ENCODE assay signal across 17 mouse cellular contexts in genomic region chr3:102099242-102099641, GRCm38 (mm10). TPM values are rescaled to one million over a fixed set of nuclear protein-coding genes. Genes with fewer than 3 reads are reported as not detected.
DNase-seq lines count a peak whose midpoint lies in the region; ATAC-seq and TF ChIP-seq lines count a peak whose summit lies in the region.
"Had no signal": no experiment of that assay in that cellular context is flagged by ENCODE, and none has a peak within 500 bp of the region (broad histone marks: within the 10 kb centered on the region; RNA-seq: fewer than 3 reads in every experiment).

No protein-coding gene starts in this region.

- WGBS in lung, embryonic 14.5 days, result 28% methylated on average over 9 of the region's 10 CpGs
- WGBS in heart, embryonic 16.5 days, result 28% methylated on average over 9 of the region's 10 CpGs

- intact Hi-C loops in gastrocnemius, postnatal 14 days (cut with DNase I; ENCODE audit: low total_unique reads), result no loop called here

- DNase-seq in lung, embryonic 14.5 days, result peak; percentile 52
- DNase-seq in lung, postnatal 10 days, result no peak
- peak; percentile 56 for DNase-seq in gastrocnemius, postnatal 14 days
- no peak for DNase-seq in right cerebral cortex, postnatal 25 days
- DNase-seq in thymus, postnatal 10 days (ENCODE audit: low spot score in 2 of 2), result no peak
- DNase-seq in B cell, adult 2 months, result no peak
- DNase-seq: cerebellum, adult 11 months; forebrain, postnatal 0 days; kidney, adult 9 months; lung, postnatal 36 days; right cerebral cortex, postnatal 14 days had no signal

- no peak for TF ChIP-seq POLR2A in myocyte (IDR thresholded peaks at IDR 0.05; ENCODE audit: insufficient read length, low read depth)

- H3K27me3 ChIP-seq in lung, embryonic 14.5 days (ENCODE audit: insufficient read depth, low read length), result no peaks in the 10 kb centered on the region
- H3K27me3 ChIP-seq in heart, embryonic 16.5 days (ENCODE audit: control insufficient read depth, insufficient read depth, low read length), result no peaks in the 10 kb centered on the region
- no peaks in the 10 kb centered on the region for H3K27me3 ChIP-seq in myocyte (ENCODE audit: control insufficient read depth, insufficient read depth, insufficient read length)
- H3K27me3 ChIP-seq: CH12.LX; hindbrain, embryonic 13.5 days; stomach, embryonic 15.5 days had no signal

- peak; percentile 60; the same call in 1 of the 2 replicates for ATAC-seq in lung, embryonic 14.5 days (ENCODE audit: insufficient read depth)
- ATAC-seq in heart, embryonic 16.5 days (replicated peaks; ENCODE audit: extremely low read depth, insufficient read depth, low FRiP score), result peak; percentile 88
- ATAC-seq: forebrain, postnatal 0 days had no signal

- H3K79me2 ChIP-seq in myocyte (ENCODE audit: control insufficient read depth, insufficient read depth), result no peaks in the 10 kb centered on the region

- no peak overlapping the region for H3ac ChIP-seq in myocyte (ENCODE audit: control insufficient read depth, insufficient read length)

- H3K4me2 ChIP-seq in lung, embryonic 14.5 days, result no peak overlapping the region
- peak overlapping the region; percentile 38 for H3K4me2 ChIP-seq in heart, embryonic 16.5 days (ENCODE audit: low read depth, low read length)
- no peak overlapping the region for H3K4me2 ChIP-seq in myocyte (ENCODE audit: low read depth)
- H3K4me2 ChIP-seq: hindbrain, embryonic 13.5 days; stomach, embryonic 15.5 days had no signal

- no peak overlapping the region for H3K27ac ChIP-seq in lung, embryonic 14.5 days (ENCODE audit: low read depth)
- H3K27ac ChIP-seq in heart, embryonic 16.5 days (ENCODE audit: low read length), result peak overlapping the region; percentile 97
- H3K27ac ChIP-seq: hindbrain, embryonic 13.5 days; stomach, embryonic 15.5 days had no signal

- H3K4me1 ChIP-seq in lung, embryonic 14.5 days (ENCODE audit: insufficient read depth), result no peaks in the 10 kb centered on the region
- H3K4me1 ChIP-seq in heart, embryonic 16.5 days (ENCODE audit: control insufficient read depth, insufficient read depth, low read length), result peaks cover 36% of the 10 kb centered on the region
- H3K4me1 ChIP-seq: stomach, embryonic 15.5 days had no signal

- H3K9me3 ChIP-seq in lung, embryonic 14.5 days (ENCODE audit: low read depth, low read length), result no peaks in the 10 kb centered on the region
- no peaks in the 10 kb centered on the region for H3K9me3 ChIP-seq in heart, embryonic 16.5 days (replicated peaks; ENCODE audit: control insufficient read depth, low read length)
- H3K9me3 ChIP-seq: hindbrain, embryonic 13.5 days; stomach, embryonic 15.5 days had no signal

- no peaks in the 10 kb centered on the region for H3K36me3 ChIP-seq in lung, embryonic 14.5 days (ENCODE audit: insufficient read depth)
- H3K36me3 ChIP-seq in heart, embryonic 16.5 days (ENCODE audit: control insufficient read depth, insufficient read depth), result peaks cover 3% of the 10 kb centered on the region; the same call in 1 of the 2 replicates
- no peaks in the 10 kb centered on the region for H3K36me3 ChIP-seq in myocyte (ENCODE audit: control insufficient read depth, insufficient read depth)
- H3K36me3 ChIP-seq: hindbrain, embryonic 13.5 days; stomach, embryonic 15.5 days had no signal

- H3K9ac ChIP-seq in lung, embryonic 14.5 days, result no peak overlapping the region
- peak overlapping the region; percentile 45 for H3K9ac ChIP-seq in heart, embryonic 16.5 days (ENCODE audit: low read length)
- H3K9ac ChIP-seq: forebrain, postnatal 0 days; hindbrain, embryonic 13.5 days; stomach, embryonic 15.5 days had no signal

- H3K4me3 ChIP-seq in lung, embryonic 14.5 days (ENCODE audit: low read depth, low read length), result no peak overlapping the region
- H3K4me3 ChIP-seq in heart, embryonic 16.5 days (ENCODE audit: low read length), result 0 out of 2 replicates have a peak overlapping the region, but pooled peaks have one; percentile 9
- H3K4me3 ChIP-seq in myocyte, result no peak overlapping the region
- H3K4me3 ChIP-seq: hindbrain, embryonic 13.5 days; stomach, embryonic 15.5 days had no signal

- TF ChIP-seq CTCF in lung, embryonic 14.5 days (IDR thresholded peaks at IDR 0.05; ENCODE audit: low read depth), result no peak

TF ChIP-seq in myocyte, 11 proteins besides CTCF, POLR2A, EP300 and RAD21:
- peak in 2 of 3 experiments; percentile 14 to 53 for TF ChIP-seq MYOD1 (IDR thresholded peaks at IDR 0.05; ENCODE audit: control insufficient read depth in 1 of 3, insufficient read length in 2 of 3, low read depth in 2 of 3)
- no peak for TF ChIP-seq USF1 (IDR thresholded peaks at IDR 0.05; ENCODE audit: low read depth)
- no peak for TF ChIP-seq SRF (IDR thresholded peaks at IDR 0.05; ENCODE audit: control insufficient read depth, insufficient read length, low read depth)
- TF ChIP-seq REST (IDR thresholded peaks at IDR 0.05; ENCODE audit: insufficient read depth, insufficient read length), result no peak
- no peak for TF ChIP-seq POLR2AphosphoS2 (IDR thresholded peaks at IDR 0.05; ENCODE audit: insufficient read length, low read depth)
- peak; percentile 34 for TF ChIP-seq TCF12 (IDR thresholded peaks at IDR 0.05; ENCODE audit: insufficient read depth, poor library complexity, severe bottlenecking)
- no peak for TF ChIP-seq E2F4 (IDR thresholded peaks at IDR 0.05; ENCODE audit: insufficient read depth)
- TF ChIP-seq CEBPB (IDR thresholded peaks at IDR 0.05; ENCODE audit: insufficient read depth, poor library complexity, severe bottlenecking), result no peak
- peak; percentile 10 for TF ChIP-seq TCF3 (IDR thresholded peaks at IDR 0.05; ENCODE audit: insufficient read length, low read depth)
- no peak for TF ChIP-seq MAX (IDR thresholded peaks at IDR 0.05; ENCODE audit: low read depth)
- peak in 2 of 3 experiments; percentile 6 to 78 for TF ChIP-seq MYOG (IDR thresholded peaks at IDR 0.05; ENCODE audit: control insufficient read depth in 1 of 3, insufficient read depth in 1 of 3, insufficient read length in 2 of 3, low read depth in 2 of 3)
TF ChIP-seq in myocyte: peak in this region for 4.

RNA-seq across cellular contexts. Expression of gene Casq2, which starts 13.0 kb away (rescaled TPM):
- 0.43 and 3.6 TPM in 2 replicates for polyA plus RNA-seq in lung, embryonic 14.5 days (2014; fragmentation: Nextera tagmentation; extraction: Ambion mirVana)
- total RNA-seq in gastrocnemius, postnatal 14 days (2021), result 100 to 1,000 TPM; 116 to 133 TPM
- polyA plus RNA-seq in heart, embryonic 16.5 days (2015; fragmentation: Nextera tagmentation; extraction: Ambion mirVana), result 635 and 703 TPM in 2 replicates
- 482 TPM for polyA plus RNA-seq in myocyte (2012; fragmentation: generic; extraction: Trizol)
- total RNA-seq: CH12.LX had no signal
- polyA plus RNA-seq: liver, adult 2 months had no signal

Comparison
In these comparisons a context has a peak if more than half of its experiments do, and no peak if none do; other contexts are left out.
1. DNase-seq: peak in lung, embryonic 14.5 days (single experiment) and gastrocnemius, postnatal 14 days (single experiment); none in lung, postnatal 10 days (single experiment), right cerebral cortex, postnatal 25 days (single experiment), thymus, postnatal 10 days (0 of 2) and B cell, adult 2 months (0 of 2).
2. RNA of gene Casq2, which starts 13.0 kb away (polyA plus RNA-seq): 635 to 703 TPM in heart, embryonic 16.5 days and 482 TPM in myocyte (single experiment); 0.43 to 3.6 TPM in lung, embryonic 14.5 days; every median in the first group is over 100 times any median in the second.